Mouse (Mus musculus) thymus, adult 2 months (tissue): ENCODE data around the gene Slc22a20. TPM values are rescaled to one million over a fixed set of nuclear protein-coding genes. Genes with fewer than 3 reads are reported as not detected.

Source experiments
- DNase-seq: peaks from one replicate; pipeline ENCODE4 v3.0.0; 2021
- H3K27ac ChIP-seq: fragments of 200-500 bp; 2 replicates; pipeline ENCODE4 v1.5.1; 2012; ENCODE audit warnings: low read length, control low read depth; ENCODE audit not compliant: control insufficient read depth, insufficient read depth
- H3K27me3 ChIP-seq: fragments of 200-500 bp; 2 replicates; pipeline ENCODE4 v1.6.1; 2012; ENCODE audit warnings: mild to moderate bottlenecking, low read length, moderate library complexity, mixed read lengths; ENCODE audit not compliant: control insufficient read depth, insufficient read depth
- H3K36me3 ChIP-seq: fragments of 200-500 bp; 2 replicates; pipeline ENCODE4 v1.6.1; 2012; ENCODE audit warnings: mild to moderate bottlenecking, low read length, moderate library complexity; ENCODE audit not compliant: control insufficient read depth, insufficient read depth
- H3K4me1 ChIP-seq: fragments of 200-500 bp; replicated peaks from 2 replicates; pipeline ENCODE4 v1.6.1; 2012; ENCODE audit warnings: low read length; ENCODE audit not compliant: control insufficient read depth, insufficient read depth
- H3K4me3 ChIP-seq: fragments of 200-500 bp; 2 replicates; pipeline ENCODE4 v1.5.1; 2012; ENCODE audit warnings: mild to moderate bottlenecking, low read length, control low read depth, moderate library complexity; ENCODE audit not compliant: control insufficient read depth, insufficient read depth
- CTCF ChIP-seq: fragments of 200-500 bp; IDR thresholded peaks from 2 replicates; pipeline ENCODE4 v1.5.1; 2012; ENCODE audit warnings: mild to moderate bottlenecking, control low read depth, low read length, moderate library complexity, borderline replicate concordance; ENCODE audit not compliant: control insufficient read depth, poor library complexity, insufficient read depth; ENCODE audit errors: extremely low read depth
- POLR2A ChIP-seq: fragments of 200-500 bp; IDR thresholded peaks from 2 replicates; pipeline ENCODE4 v1.6.1; 2012; ENCODE audit warnings: mild to moderate bottlenecking, low read length, control low read depth, moderate library complexity; ENCODE audit not compliant: control insufficient read depth, poor library complexity, insufficient read depth; ENCODE audit errors: extremely low read depth
- WGBS: fragments of 180-500 bp; shearing (Covaris S2); methylation state at CpG from one replicate; pipeline ENCODE4 v1.1.7; 2018; 5-methylcytosine and 5-hydroxymethylcytosine counted together
- polyA plus RNA-seq: library from polyadenylated mRNA; depleted of rRNA; stranded (reverse); fragments of >200 nt; gene quantifications from 2 replicates; pipeline ENCODE4 v1.2.3, GENCODE M21; 2012

Gene Slc22a20
- polyA plus RNA-seq, 1 experiment: 0.20 TPM

GRCm38 (mm10) chr19:5954031-5954710 is 31.8 kb downstream of the Slc22a20 start:
- TF ChIP-seq CTCF (no peak), POLR2A (no peak)
- no peak for DNase-seq
- WGBS: 95% methylated on average over 22 of the region's 22 CpGs
- Histone ChIP-seq H3K4me3 (no peak overlapping the region), H3K27ac (no peak overlapping the region), H3K36me3 (peaks cover 34% of the 10 kb centered on the region), H3K27me3 (no peaks in the 10 kb centered on the region), H3K4me1 (no peaks in the 10 kb centered on the region)

- no peaks in the 10 kb centered on the region for H3K4me1 ChIP-seq
- DNase-seq: no peak
- TF ChIP-seq CTCF (no peak), POLR2A (no peak)
- WGBS: 92% methylated on average over 19 of the region's 19 CpGs
- no peak overlapping the region for H3K27ac ChIP-seq
- peaks cover 37% of the 10 kb centered on the region for H3K36me3 ChIP-seq
- H3K4me3 ChIP-seq: no peak overlapping the region
- H3K27me3 ChIP-seq: no peaks in the 10 kb centered on the region
Measured at GRCm38 (mm10) chr19:5953201-5953770, 32.7 kb downstream of the Slc22a20 start.

GRCm38 (mm10) chr19:5952071-5952691 is 33.8 kb downstream of the Slc22a20 start:
- TF ChIP-seq CTCF (no peak), POLR2A (no peak)
- no peaks in the 10 kb centered on the region for H3K4me1 ChIP-seq
- peaks cover 40% of the 10 kb centered on the region for H3K36me3 ChIP-seq
- H3K27me3 ChIP-seq: no peaks in the 10 kb centered on the region
- WGBS: 94% methylated on average over 13 of the region's 13 CpGs
- no peak overlapping the region for H3K27ac ChIP-seq
- no peak for DNase-seq
- no peak overlapping the region for H3K4me3 ChIP-seq

GRCm38 (mm10) chr19:5951631-5952030 is 34.3 kb downstream of the Slc22a20 start:
- Histone ChIP-seq H3K4me3 (no peak overlapping the region), H3K27me3 (no peaks in the 10 kb centered on the region), H3K27ac (no peak overlapping the region), H3K36me3 (peaks cover 40% of the 10 kb centered on the region), H3K4me1 (no peaks in the 10 kb centered on the region)
- no peak for DNase-seq
- WGBS: 94% methylated on average over 16 of the region's 16 CpGs
- TF ChIP-seq POLR2A (no peak), CTCF (no peak)

GRCm38 (mm10) chr19:5950218-5950617 is 35.7 kb downstream of the Slc22a20 start:
- no peaks in the 10 kb centered on the region for H3K4me1 ChIP-seq
- H3K4me3 ChIP-seq: no peak overlapping the region
- H3K36me3 ChIP-seq: peaks cover 40% of the 10 kb centered on the region
- 98% methylated on average over 11 of the region's 11 CpGs for WGBS
- H3K27me3 ChIP-seq: no peaks in the 10 kb centered on the region
- TF ChIP-seq POLR2A (no peak), CTCF (no peak)
- H3K27ac ChIP-seq: no peak overlapping the region
- no peak for DNase-seq

GRCm38 (mm10) chr19:5945891-5946290 is 40.1 kb downstream of the Slc22a20 start:
- 90% methylated on average over 8 of the region's 8 CpGs for WGBS
- Histone ChIP-seq H3K36me3 (peaks cover 26% of the 10 kb centered on the region), H3K4me1 (0 out of 2 replicates have a peak, but pooled peaks cover 2% of the 10 kb centered on the region), H3K27ac (no peak overlapping the region), H3K27me3 (no peaks in the 10 kb centered on the region), H3K4me3 (no peak overlapping the region)
- no peak for DNase-seq
- TF ChIP-seq POLR2A: no peak
- no peak for TF ChIP-seq CTCF
